Mouse (Mus musculus): ENCODE measurements around the gene Tomm70a. TPM values are rescaled to one million over a fixed set of nuclear protein-coding genes. Genes with fewer than 3 reads are reported as not detected.
A peak's percentile ranks its signal among the peaks of the same experiment; 100 is the strongest.

The Tomm70a gene
- 10 to 100 TPM; 50.4 to 54.6 (median 52.8) TPM for total RNA-seq (2022)

DNA sequence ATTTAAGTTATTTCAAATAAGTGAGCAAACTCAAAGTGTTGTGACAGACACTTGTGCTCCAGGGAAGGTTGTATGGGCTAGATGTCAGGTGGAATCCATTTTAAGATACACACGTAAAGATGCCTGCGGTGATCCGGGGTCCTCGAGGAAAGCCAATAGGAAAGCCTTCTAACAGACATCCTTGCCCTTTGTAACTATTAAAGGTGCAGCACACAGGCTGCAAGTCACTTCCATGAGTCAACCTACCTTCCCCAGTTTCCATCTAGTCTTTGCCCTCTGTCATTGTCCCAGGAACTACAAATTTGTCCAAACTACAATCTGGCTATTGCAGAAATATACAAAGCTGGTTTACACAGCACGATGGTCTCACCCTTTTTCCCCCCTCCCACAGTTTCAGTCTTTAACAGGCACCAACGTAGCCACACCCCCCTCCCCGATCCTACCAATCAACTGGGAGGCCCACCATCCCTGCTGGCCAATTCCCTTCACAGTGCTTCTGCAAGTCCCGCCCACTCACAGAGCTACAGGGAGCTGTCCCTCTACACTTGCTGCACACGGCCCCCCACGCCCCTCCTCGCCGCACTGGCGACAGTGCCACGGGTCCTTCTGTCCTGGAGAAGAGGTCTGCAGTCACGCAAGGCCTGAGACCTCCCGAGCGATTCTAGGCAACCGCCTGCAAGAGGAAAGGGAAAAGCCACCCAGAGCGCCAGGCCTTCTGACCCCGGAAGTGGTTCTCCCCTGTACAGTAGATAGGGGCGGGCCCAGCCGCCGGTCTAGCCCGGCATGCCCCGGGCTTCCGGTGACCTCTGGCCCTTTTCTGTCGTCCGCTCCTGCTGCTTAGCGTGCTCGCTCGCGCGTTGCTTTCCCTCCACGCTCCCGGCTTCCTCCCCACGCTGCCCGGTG, at the start of gene Tomm70a:
TSS of gene Tomm70a (plus strand) at position 791 of the 903 bp plus-strand sequence.
- peak; percentile 92 for DNase-seq

DNA sequence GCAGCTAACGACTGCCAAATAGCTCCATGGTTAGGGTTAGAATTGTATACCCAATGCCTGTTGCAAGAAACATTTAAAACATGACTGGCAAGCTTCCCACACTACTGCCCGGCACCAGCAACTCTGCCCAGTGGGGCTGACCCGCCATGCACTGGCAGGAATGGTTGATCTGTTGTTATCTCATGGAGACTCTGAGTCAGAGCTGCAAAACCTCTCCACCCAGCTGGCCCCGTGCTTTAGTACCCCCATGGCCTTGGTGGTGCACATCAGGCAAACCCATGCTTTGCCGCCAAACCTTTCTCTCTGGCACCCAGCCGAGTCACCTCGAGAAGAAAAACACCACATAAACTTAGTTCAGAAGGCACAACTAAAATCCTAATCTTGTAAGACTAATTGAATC, 45.5 kb upstream of the Tomm70a start:
- DNase-seq: peak; percentile 68

DNA sequence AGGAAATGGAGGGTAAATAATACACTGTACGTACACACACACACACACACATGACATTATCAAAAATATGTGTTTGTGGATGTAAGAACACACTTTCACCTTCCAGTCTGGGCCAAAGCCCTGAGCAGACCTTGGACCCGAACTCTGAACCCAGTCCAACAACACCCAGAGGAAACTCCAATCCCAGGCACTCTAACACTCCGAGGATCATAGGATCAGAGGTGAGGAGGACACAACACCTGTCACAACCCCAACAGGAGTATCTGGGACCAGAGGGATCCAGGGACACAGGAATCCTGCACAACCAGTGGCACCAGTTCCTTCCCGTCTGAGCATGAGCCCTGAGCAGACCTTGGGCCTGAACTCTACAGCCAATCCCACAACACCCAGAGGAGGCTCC, 41.9 kb upstream of the Tomm70a start:
- DNase-seq: no peak

DNA sequence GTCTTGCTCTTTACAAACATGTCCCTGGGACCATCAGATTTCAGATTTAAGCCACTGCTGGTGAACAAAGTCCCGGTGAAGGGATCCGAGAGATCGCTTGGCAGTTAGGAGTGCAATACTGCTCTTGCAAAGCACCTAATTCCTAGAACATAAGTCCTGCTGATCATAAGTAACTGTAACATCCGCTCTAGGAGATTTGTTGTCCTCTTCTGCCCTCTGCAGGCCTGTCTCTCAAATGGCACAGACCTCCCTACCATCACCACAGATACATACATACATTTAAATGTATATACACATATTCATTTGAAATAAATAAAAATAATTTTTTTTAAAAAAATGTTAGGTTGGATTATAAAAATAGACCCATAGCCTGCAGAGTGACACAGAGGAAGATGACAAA, 29.0 kb upstream of the Tomm70a start:
- DNase-seq: peak; percentile 15

DNA sequence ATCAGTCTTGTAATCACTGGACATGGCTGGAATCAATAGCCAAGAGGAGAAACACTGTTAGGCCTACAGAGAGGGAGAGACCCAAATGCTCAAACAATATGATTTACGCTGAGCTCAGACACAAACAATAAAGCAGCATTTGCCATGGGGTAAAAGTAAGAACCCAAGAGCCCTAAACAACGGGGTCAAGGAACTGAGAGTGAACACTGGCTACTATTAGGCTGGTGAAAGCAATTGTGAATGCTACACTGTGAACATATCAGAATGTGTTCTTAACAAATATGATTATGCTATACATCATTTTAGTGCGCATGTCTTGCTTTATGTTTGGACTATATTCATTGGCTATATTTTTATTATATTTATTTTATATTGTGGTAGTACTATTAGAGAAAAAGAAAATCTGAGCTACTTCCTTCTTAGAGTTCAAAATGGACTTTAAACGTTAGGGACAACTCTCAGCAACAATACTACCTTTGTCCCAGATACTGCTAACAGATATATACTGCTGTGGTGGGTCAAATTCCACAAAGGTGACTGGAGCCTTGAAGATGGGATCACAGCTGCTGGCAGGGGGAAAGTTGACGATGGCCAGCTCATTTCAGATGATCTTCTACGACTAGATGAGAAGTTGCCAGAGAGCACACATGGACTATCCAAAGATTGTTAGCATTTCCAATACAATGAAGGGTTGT, 28.4 kb upstream of the Tomm70a start:
- no peak for DNase-seq

DNA sequence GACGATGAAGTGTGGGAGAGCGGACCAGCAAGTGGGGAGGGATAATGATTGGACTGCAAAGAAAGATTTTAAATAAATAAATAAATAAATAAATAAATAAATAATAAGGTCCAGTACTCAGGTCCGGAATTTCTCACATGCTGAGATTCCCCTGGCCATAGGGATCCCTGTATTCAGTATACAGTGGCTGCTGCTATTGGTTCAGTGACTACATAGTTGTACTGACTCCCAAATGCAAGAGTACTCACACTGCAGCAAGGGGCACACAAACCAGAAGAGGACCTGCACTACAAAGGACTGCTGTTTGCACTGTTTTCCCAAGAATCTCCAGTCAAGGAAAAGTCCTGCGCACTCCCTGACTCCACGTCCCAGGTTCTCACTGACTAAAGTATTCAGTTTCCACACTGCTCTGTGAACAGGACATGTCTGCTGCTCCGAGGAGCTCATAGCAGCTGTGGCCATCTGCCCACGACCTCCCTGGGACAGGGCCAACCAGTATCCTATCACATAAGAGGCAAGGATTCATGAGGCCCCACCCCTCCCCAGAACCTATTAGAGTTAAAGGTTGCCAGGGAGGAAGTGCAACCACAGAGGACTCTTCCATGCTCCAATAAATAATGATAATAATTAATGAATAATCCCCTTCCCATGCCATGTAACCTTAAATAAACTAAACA, 22.9 kb upstream of the Tomm70a start:
- DNase-seq: no peak

DNA sequence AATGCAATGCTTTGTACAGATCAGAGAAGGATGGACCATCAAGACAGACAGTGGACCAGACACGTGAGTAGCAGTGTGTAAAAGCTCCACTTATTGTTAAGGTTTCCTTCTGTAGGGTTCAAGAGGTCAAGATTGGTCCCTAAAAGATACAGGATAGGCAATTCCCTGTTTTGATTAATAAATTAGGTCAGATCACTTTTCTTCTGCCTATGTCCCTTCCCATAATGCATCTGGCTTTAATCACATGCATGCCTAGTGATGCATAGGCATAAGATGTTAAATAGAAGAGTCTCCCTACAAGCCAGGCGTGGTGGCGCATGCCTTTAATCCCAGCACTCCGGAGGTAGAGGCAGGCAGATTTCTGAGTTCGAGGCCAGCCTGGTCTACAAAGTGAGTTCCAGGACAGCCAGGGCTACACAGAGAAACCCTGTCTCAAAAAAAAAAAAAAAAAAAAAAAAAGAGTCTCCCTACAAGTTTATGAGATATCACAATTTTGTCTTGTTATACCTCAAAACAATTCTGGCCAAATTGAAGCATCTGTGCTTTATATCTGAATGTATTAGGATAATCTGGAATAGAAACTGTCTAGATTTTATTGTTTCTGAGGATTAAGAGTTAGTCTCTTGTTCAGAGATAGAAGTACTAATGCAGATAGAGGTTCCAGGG, 21.8 kb upstream of the Tomm70a start:
- no peak for DNase-seq

DNA sequence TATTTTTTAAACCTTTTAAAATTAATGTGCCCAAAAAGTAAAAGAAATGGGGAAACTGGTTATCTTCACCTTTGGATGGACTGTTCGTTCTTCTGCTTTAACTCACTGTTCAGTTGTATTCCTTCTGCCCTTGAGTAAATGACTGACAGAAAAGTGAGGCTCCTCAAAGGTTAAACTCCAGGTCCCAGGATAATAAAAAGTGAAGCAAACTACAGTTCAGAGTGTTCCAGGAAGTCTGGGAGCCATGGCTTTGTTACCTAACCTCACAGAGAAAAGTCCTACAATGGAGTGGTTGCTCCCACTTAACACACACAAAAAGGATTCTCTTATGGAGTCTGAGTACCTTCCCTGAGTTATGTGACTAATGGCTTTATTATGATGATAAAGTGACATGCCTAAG, 20.3 kb upstream of the Tomm70a start:
- DNase-seq: no peak

DNA sequence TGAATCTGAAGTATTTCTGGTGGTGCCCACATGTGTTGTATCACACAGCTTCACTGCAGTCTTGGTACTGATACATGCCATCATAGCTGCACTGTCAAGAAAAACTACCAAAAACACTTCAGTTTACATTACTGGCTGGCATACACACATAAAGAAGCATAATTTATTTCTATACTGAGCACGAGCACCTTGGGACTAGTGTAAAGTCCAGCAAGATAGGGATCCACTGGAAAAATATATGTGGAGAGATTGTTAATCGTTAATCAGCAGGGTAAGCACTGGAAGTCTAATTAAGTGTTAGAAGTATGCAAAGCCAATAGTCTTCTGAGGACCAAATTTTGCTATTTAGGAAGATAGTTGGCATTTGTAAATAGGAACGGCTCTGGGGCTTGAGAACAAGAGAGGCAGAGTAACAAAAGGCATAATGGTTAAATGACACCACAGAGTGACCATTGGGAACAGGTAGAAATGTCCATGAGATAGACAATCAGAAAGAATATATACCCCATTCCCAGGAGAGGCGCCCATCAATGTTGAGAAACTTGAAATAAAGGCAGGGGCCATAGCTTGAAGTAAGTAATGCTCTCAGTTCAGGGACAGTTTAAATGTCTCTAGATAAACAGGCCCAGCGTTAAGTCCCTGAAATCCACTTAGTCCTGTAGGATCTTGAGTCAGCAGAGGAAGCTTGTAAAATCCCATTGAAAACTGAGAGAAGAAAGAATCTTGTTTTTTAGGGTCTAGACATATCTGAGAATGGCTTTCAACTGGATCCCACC, 15.1 kb upstream of the Tomm70a start:
- DNase-seq: no peak

DNA sequence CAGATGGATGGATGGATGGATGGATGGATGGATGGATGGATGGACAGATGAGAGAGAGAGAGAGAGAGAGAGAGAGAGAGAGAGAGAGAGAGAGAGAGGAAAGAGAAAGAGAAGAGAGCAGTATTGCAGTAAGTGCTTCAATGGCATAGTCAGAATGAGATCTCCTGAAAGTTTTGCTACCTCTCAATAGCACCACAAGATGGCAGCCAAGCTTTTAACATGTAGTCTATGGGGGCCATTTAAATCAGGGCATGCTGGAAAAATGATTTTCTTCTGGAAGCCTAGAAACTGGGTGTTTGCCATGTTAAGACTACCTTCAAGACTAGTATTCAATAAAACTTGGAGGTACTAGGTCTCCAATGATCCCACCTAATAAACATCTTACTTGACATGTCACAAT, 5.4 kb upstream of the Tomm70a start:
- DNase-seq: no peak

DNA sequence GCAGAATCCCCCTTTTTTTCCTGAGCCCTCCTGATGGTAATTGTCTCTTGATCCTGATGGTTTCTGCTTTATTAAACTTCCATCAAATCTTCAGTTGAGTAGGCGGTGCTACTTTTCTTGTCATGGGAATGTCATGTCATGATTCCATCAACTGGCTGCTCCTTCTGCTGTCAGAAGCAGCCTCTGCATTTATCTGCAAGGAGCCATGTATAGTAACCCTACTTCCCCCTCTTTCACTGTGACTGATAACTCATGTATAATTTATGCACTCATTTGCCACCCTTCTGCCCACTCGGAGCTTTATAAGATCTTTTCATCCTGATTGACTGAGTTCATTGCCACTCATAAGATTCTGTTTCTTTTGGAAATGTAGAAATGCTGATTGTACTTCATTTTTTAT, 3.9 kb upstream of the Tomm70a start:
- DNase-seq: no peak

DNA sequence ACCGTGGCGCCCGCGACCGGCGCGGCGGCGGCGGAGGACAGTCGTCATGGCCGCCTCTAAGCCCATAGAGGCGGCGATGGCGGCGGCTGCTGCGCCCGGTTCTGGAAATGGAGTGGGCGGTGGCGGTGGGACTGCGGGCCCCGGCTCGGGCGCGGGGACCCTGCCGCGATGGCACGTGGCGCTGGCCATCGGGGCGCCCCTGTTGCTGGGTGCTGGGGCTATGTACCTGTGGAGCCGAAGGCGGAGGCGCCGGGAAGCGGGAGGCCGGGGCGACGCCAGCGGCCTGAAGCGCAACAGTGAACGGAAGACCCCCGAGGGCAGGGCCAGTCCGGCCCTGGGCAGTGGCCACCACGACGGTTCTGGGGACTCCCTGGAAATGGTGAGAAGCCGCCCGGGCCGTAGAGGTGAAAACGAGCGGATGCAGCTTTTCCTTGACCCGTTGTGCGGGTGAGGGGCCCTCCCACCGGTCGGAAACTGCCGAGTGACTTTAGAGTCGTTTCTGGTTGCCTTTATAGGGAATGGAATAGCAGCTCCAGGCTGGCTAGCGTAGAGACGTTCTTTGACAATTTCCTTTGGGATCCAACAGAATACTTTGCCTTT, 413 bp downstream of the Tomm70a start:
- DNase-seq: no peak

DNA sequence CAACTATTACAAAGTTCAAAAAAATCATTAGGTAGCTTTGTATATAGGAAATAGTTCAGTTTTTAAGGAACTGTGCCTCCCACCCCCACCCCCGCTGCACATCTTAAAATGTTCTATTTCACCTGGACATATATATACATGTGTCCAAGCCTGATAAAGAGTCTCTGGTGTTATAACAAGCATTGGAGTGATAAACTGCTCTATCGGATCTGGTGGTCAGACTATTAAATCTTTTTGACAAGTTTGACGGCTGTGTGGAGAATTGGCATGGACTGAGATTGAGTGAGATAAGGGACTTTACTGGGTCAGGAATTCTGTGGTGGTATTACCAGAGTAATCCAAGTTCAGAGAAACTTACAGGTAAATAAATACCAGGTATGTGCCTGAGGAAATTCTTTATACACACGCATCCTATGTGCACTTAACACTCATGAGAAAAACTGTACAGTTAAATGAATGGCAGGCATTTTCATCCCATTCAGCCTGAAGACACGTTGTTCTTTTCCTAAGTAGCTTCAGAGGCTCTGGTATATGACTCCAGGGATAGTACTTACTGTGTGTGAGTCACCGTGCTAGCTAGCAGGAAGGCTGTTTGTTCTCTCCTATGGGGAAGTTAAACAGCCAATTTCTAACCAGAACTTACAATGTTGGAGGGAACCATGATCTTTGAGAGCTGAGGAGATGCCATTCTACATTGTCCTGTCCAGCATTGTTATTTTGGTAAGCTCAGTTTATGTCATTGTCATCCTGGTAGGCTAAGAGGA, 1.4 kb downstream of the Tomm70a start:
- no peak for DNase-seq

DNA sequence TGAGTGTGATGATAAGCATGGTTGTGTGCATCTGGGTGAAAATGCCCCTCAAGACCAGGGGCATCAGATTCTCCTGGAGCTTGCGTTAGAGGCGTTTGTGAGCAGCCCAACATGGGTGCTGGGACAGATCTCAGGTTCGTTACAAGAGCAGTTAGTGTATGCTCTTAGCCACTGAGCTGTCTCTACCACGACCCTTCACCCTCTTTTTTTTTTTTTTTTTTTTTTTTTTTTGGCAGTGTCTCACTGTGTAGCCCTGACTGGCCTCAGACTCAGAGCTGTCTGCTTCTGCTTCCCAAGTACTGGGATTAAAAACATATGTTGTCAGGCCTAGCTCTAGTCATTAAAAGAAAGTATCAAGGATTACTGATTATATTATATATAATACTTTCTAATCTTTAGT, 4.8 kb downstream of the Tomm70a start:
- DNase-seq: no peak

DNA sequence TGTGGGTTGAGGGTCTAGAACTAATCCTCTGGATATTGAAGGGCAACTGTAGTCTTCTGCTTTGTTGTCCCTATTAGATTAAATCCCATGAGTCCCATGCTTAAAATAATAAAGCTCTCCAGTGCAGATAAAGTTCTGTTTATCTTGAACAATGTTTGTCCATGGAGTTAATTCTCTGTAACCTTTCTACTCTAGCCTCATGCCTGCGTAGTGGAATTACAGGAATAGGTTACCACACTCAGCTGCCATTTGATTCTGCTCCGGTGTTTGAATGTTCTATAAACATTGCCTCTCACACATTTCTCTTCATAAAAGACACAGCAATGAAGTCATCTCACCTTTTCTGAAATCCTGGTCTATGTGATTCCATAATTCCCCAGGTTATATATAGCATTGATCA, 6.3 kb downstream of the Tomm70a start:
- no peak for DNase-seq

DNA sequence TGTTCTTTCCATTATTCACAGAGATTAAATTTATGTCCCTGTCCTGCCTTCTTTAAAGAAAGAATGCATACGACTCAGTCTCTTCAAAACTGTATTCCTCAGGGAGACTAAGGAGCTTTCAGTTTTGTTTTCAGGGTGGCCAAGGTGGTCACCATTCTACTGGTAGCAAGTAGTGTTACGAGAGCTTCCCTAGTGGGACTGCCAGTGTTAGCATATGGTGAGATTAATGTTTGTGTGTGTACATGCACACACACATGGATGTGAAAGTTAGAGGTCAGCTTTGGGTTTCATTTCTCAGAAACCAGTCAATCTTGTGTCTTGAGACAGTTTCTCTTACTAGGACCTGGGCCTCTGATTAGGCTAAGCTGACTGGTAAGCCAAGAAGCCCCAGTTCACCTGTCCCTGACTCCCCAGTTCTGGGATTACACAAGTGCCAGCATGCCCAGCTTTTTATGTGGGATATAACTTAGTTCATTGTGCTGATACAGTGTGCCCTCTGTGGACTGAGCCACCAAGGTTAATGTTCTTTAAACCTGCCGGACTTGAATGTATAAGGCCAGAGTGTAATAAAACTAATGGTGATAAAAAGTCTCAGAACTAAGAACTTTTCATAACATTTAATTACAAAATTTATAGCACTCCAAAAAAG, 9.4 kb downstream of the Tomm70a start:
- no peak for DNase-seq

DNA sequence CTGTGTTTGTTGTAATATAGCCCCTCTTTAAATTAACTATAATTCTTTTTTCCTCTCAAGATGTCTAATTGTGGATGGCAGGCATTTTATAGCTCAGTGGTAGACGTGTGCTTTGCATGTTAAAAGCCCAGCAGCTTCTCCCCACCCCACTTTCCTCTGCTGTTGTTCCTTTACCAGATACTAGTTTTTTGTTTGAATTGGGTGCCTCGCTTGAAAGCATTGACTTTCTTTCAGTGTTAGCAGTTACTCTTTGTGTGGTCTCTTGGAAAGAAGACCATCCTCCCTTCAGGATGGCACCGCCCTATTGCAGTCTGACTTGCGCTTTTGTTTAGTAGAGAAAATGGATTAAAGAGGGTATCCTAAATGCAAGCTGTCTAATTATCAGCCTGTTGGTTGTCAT, 10.0 kb downstream of the Tomm70a start:
- no peak for DNase-seq

DNA sequence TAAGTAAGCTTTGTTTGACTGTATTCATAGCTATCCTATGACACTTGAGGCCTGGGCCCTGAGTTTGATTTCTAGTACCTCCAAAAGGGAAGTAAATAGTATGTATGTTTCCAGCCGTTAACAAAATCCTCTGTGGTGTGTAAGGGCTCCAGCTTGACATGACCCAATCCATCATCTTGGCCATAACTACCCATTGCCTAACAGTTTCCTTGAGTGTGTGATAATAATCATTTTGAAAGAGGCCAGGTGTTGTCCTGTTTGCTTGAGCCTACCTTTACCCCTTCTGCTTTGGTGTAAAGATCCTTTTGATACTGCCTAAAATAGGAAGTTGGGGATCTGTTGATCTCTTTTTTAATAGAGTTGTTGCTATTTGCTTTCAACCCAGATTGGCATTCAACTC, 10.8 kb downstream of the Tomm70a start:
- no peak for DNase-seq

DNA sequence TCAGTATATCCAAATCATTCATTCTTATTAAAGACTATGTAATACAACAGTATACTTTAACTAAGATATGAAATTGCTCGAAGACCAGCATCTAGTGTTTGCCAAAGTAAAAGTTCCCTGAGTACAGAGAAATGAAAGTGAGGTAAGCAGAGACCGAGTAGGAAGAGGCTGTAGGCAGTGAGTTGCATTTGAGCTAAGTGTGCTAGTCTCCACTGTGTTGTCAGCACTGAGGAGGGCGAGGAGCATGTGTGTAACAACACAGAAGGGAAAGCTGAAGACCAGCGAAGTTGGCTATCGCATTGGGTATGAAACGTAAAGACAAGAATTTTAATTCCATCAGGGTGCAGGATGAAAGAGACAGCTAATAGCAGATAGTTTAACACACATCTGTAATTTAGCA, 12.1 kb downstream of the Tomm70a start:
- no peak for DNase-seq

DNA sequence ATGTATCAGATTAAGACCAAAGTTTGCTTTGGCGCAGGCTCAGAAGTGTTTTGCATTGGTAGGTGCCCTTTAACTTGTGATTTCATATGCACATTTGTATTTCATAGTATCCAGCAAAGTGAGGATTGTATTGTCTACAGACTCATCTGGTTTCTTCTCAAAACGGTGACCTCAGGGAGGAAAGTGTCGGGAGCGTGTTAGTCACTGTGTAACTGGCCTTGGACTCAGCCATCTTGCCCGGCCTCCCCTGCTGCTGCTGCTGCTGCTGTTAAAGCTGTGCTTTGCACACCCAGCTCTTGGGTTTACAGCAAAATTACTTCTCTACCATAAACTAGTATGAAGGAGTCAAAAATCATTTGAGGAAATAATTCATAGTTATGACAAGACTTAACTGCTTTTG, 23.2 kb downstream of the Tomm70a start:
- DNase-seq: peak; percentile 44
